Mouse (Mus musculus) kidney, adult 11 months (tissue): Measurements from ENCODE around the gene Sephs1.

ENCODE experiments used
- DNase-seq: peaks from one replicate; pipeline ENCODE4 v3.0.0; 2022

Sephs1 gene

GRCm38 (mm10) chr2:4881350-4882248 lies at the start of gene Sephs1:
Gene Sephs1, plus strand, starts transcription at chr2:4881564.
- peak; percentile 84 for DNase-seq

- no peak for DNase-seq
These were observed 49.2 kb upstream of the Sephs1 start for GRCm38 (mm10) chr2:4832166-4832565.

GRCm38 (mm10) chr2:4849449-4849848 lies 31.9 kb upstream of the Sephs1 start:
- DNase-seq, result no peak

GRCm38 (mm10) chr2:4857186-4857585 lies 24.2 kb upstream of the Sephs1 start:
- peak; percentile 57 for DNase-seq

- DNase-seq, result no peak
These were observed 23.2 kb upstream of the Sephs1 start for GRCm38 (mm10) chr2:4858161-4858560.

GRCm38 (mm10) chr2:4864008-4864816 lies 17.2 kb upstream of the Sephs1 start:
- DNase-seq, result peak; percentile 28

- no peak for DNase-seq
These were observed 16.5 kb upstream of the Sephs1 start for GRCm38 (mm10) chr2:4864817-4865296.

- no peak for DNase-seq
These were observed 13.2 kb upstream of the Sephs1 start for GRCm38 (mm10) chr2:4868028-4868725.

- no peak for DNase-seq
These were observed 8.6 kb upstream of the Sephs1 start for GRCm38 (mm10) chr2:4872740-4873139.

- no peak for DNase-seq
These were observed 8.0 kb upstream of the Sephs1 start for GRCm38 (mm10) chr2:4873331-4873730.

- DNase-seq, result no peak
These were observed 6.3 kb upstream of the Sephs1 start for GRCm38 (mm10) chr2:4875090-4875489.

- no peak for DNase-seq
These were observed 5.2 kb upstream of the Sephs1 start for GRCm38 (mm10) chr2:4876131-4876530.

GRCm38 (mm10) chr2:4880737-4881349 lies 521 bp upstream of the Sephs1 start:
- peak; percentile 30 for DNase-seq

GRCm38 (mm10) chr2:4882249-4882791 lies 956 bp downstream of the Sephs1 start:
- DNase-seq, result peak; percentile 72

GRCm38 (mm10) chr2:4883009-4883704 lies 1.8 kb downstream of the Sephs1 start:
- no peak for DNase-seq

- DNase-seq, result peak; percentile 66
These were observed 5.5 kb downstream of the Sephs1 start for GRCm38 (mm10) chr2:4886896-4887295.

GRCm38 (mm10) chr2:4895598-4895997 lies 14.2 kb downstream of the Sephs1 start:
- no peak for DNase-seq

- no peak for DNase-seq
These were observed 15.6 kb downstream of the Sephs1 start for GRCm38 (mm10) chr2:4896970-4897369.

GRCm38 (mm10) chr2:4900624-4901023 lies 19.3 kb downstream of the Sephs1 start:
- no peak for DNase-seq

- DNase-seq, result no peak
These were observed 21.0 kb downstream of the Sephs1 start for GRCm38 (mm10) chr2:4902346-4902745.

- no peak for DNase-seq
These were observed 25.8 kb downstream of the Sephs1 start for GRCm38 (mm10) chr2:4907120-4907519.

GRCm38 (mm10) chr2:4907916-4908315 lies 26.6 kb downstream of the Sephs1 start:
- DNase-seq, result no peak
